Mouse (Mus musculus) intestine, embryonic 15.5 days (tissue): Measurements from ENCODE around the gene Ntf3. TPM values are rescaled to one million over a fixed set of nuclear protein-coding genes. Genes with fewer than 3 reads are reported as not detected.

Source experiments
- ATAC-seq: fragments of 200-750 bp; cut with Nextera tagmentation; 2 replicates; pipeline ENCODE4 v1.8.0; 2017; ENCODE audit warnings: moderate TSS enrichment, moderate library complexity
- H3K27ac ChIP-seq: fragments of 300-500 bp; sonication (generic); 2 replicates; pipeline ENCODE4 v1.5.1; 2015; ENCODE audit warnings: mild to moderate bottlenecking, inconsistent platforms
- H3K27me3 ChIP-seq: fragments of 300-500 bp; sonication (generic); replicated peaks from 2 replicates; pipeline ENCODE4 v1.6.1; 2015; ENCODE audit warnings: inconsistent platforms
- H3K36me3 ChIP-seq: fragments of 300-500 bp; sonication (generic); 2 replicates; pipeline ENCODE4 v1.6.1; 2015; ENCODE audit warnings: inconsistent platforms
- H3K4me1 ChIP-seq: fragments of 300-500 bp; sonication (generic); replicated peaks from 2 replicates; pipeline ENCODE4 v1.6.1; 2015; ENCODE audit warnings: inconsistent platforms
- H3K4me2 ChIP-seq: fragments of 300-500 bp; sonication (generic); replicated peaks from 2 replicates; pipeline ENCODE4 v1.6.1; 2015; ENCODE audit warnings: mild to moderate bottlenecking, inconsistent platforms
- H3K4me3 ChIP-seq: fragments of 300-500 bp; sonication (generic); replicated peaks from 2 replicates; pipeline ENCODE4 v1.5.1; 2015; ENCODE audit warnings: inconsistent platforms
- H3K9ac ChIP-seq: fragments of 300-500 bp; sonication (generic); 2 replicates; pipeline ENCODE4 v1.6.1; 2015; ENCODE audit warnings: inconsistent platforms
- H3K9me3 ChIP-seq: fragments of 300-500 bp; sonication (generic); 2 replicates; pipeline ENCODE4 v1.6.1; 2016; ENCODE audit warnings: inconsistent platforms
- WGBS: fragments of 180-500 bp; shearing (Covaris S2); methylation state at CpG from one replicate; pipeline ENCODE4 v1.1.7; 2015; 5-methylcytosine and 5-hydroxymethylcytosine counted together
- polyA plus RNA-seq: library from polyadenylated mRNA; unstranded; fragments of >200 nt; fragmentation: Nextera tagmentation; extraction: Ambion mirVana; gene quantifications from 2 replicates; pipeline ENCODE4 v1.2.1, GENCODE M21; 2015

Ntf3 gene
- polyA plus RNA-seq, 1 experiment from 2014 or later, result 7.8 TPM

- 6% methylated on average over 6 of the region's 6 CpGs for WGBS
- peak overlapping the region; percentile 34; the same call in 1 of the 2 replicates for H3K4me3 ChIP-seq
- ATAC-seq, result no peak; the same call in 1 of the 2 replicates
- H3K36me3 ChIP-seq, result no peaks in the 10 kb centered on the region
- H3K27me3 ChIP-seq, result peaks cover 29% of the 10 kb centered on the region
- H3K4me2 ChIP-seq, result peak overlapping the region; percentile 85
- no peak overlapping the region; the same call in 1 of the 2 replicates for H3K9ac ChIP-seq
- H3K4me1 ChIP-seq, result peaks cover 30% of the 10 kb centered on the region
- no peak overlapping the region for H3K27ac ChIP-seq
- H3K9me3 ChIP-seq, result no peaks in the 10 kb centered on the region
Measured at GRCm38 (mm10) chr6:126167208-126167590, 489 bp upstream of the Ntf3 start.

GRCm38 (mm10) chr6:126165591-126166155, 1.0 kb downstream of the Ntf3 start:
- ATAC-seq, result no peak
- H3K4me1 ChIP-seq, result peaks cover 38% of the 10 kb centered on the region
- 18% methylated on average over 17 of the region's 17 CpGs for WGBS
- peak overlapping the region; percentile 85 for H3K4me2 ChIP-seq
- H3K27ac ChIP-seq, result no peak overlapping the region
- no peak overlapping the region for H3K9ac ChIP-seq
- H3K36me3 ChIP-seq, result no peaks in the 10 kb centered on the region
- H3K9me3 ChIP-seq, result no peaks in the 10 kb centered on the region
- H3K4me3 ChIP-seq, result peak overlapping the region; percentile 34
- peaks cover 29% of the 10 kb centered on the region for H3K27me3 ChIP-seq

- H3K27ac ChIP-seq, result 0 out of 2 replicates have a peak overlapping the region, but pooled peaks have one; percentile 17
- H3K4me2 ChIP-seq, result peak overlapping the region; percentile 85
- peaks cover 29% of the 10 kb centered on the region for H3K27me3 ChIP-seq
- H3K9me3 ChIP-seq, result no peaks in the 10 kb centered on the region
- peaks cover 38% of the 10 kb centered on the region for H3K4me1 ChIP-seq
- under 1% methylated on average over 27 of the region's 27 CpGs for WGBS
- peak overlapping the region; percentile 45 for H3K4me3 ChIP-seq
- H3K36me3 ChIP-seq, result no peaks in the 10 kb centered on the region
- peak overlapping the region; percentile 48 for H3K9ac ChIP-seq
- 0 out of 2 replicates have a peak, but pooled peaks have one; percentile 24 for ATAC-seq
Measured at GRCm38 (mm10) chr6:126164781-126165180, 1.9 kb downstream of the Ntf3 start.

GRCm38 (mm10) chr6:126163861-126164755, 2.6 kb downstream of the Ntf3 start:
- Histone ChIP-seq H3K4me3 (peak overlapping the region; percentile 45), H3K4me2 (peak overlapping the region; percentile 85), H3K36me3 (no peaks in the 10 kb centered on the region), H3K27ac (0 out of 2 replicates have a peak overlapping the region, but pooled peaks have one; percentile 17), H3K4me1 (peaks cover 38% of the 10 kb centered on the region), H3K9me3 (no peaks in the 10 kb centered on the region), H3K9ac (peak overlapping the region; percentile 48), H3K27me3 (peaks cover 29% of the 10 kb centered on the region)
- under 1% methylated on average over 41 of the region's 41 CpGs for WGBS
- no peak for ATAC-seq

GRCm38 (mm10) chr6:126163181-126163621, 3.5 kb downstream of the Ntf3 start:
- Histone ChIP-seq H3K9ac (peak overlapping the region; percentile 48), H3K27me3 (peaks cover 29% of the 10 kb centered on the region), H3K4me3 (peak overlapping the region; percentile 45), H3K27ac (0 out of 2 replicates have a peak overlapping the region, but pooled peaks have one; percentile 36), H3K4me1 (peaks cover 38% of the 10 kb centered on the region), H3K4me2 (peak overlapping the region; percentile 85), H3K9me3 (no peaks in the 10 kb centered on the region), H3K36me3 (no peaks in the 10 kb centered on the region)
- under 1% methylated on average over 25 of the region's 25 CpGs for WGBS
- ATAC-seq, result peak; percentile 58

GRCm38 (mm10) chr6:126162351-126162758, 4.4 kb downstream of the Ntf3 start:
- no peaks in the 10 kb centered on the region for H3K9me3 ChIP-seq
- peak overlapping the region; percentile 36; the same call in 1 of the 2 replicates for H3K27ac ChIP-seq
- peak overlapping the region; percentile 85 for H3K4me2 ChIP-seq
- peak overlapping the region; percentile 45 for H3K4me3 ChIP-seq
- H3K27me3 ChIP-seq, result peaks cover 29% of the 10 kb centered on the region
- peak overlapping the region; percentile 34 for H3K9ac ChIP-seq
- WGBS, result 5% methylated on average over 10 of the region's 10 CpGs
- H3K36me3 ChIP-seq, result no peaks in the 10 kb centered on the region
- H3K4me1 ChIP-seq, result peaks cover 38% of the 10 kb centered on the region
- ATAC-seq, result peak; percentile 16; the same call in 1 of the 2 replicates

DNA sequence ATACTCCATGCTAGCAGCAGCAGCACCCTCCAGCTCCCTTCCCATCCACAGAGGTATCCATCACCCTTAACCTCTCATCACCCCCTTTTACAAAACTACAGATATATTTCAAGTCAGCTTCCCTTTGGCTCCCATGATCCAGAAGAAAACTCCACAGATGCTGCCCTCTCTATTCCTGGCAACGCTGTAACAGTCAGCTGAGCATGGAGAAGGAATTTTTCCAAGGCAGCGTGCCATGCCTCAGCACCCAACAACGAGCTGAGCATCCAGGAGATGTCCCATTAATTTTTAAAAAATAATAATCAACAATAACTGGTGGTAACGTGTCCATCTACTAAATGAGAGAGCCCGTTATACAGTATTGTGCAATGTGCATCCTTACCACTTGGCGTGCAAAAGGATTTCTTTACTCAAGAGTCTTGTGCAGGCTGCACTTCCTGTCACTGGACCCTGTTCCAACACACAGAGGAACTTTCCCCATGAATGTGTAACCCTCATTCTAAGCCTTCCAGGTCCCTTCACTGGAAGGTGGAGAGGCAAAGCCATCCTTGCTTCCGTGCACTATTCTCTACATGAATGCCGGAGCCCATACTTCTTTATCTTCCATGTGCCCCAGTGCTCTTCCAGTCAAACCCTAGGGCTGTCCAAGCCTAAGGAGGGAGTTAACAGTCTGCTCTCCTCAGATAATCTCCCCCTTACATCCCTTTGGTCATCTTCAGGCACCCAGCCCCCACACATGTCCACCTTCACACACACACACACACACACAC, 5.0 kb downstream of the Ntf3 start:
- ATAC-seq, result no peak
- no peaks in the 10 kb centered on the region for H3K36me3 ChIP-seq
- peak overlapping the region; percentile 85 for H3K4me2 ChIP-seq
- no peak overlapping the region for H3K27ac ChIP-seq
- WGBS, result 55% methylated on average over 8 of the region's 8 CpGs
- H3K27me3 ChIP-seq, result peaks cover 29% of the 10 kb centered on the region
- peak overlapping the region; percentile 45; the same call in 1 of the 2 replicates for H3K4me3 ChIP-seq
- peaks cover 38% of the 10 kb centered on the region for H3K4me1 ChIP-seq
- H3K9me3 ChIP-seq, result no peaks in the 10 kb centered on the region
- no peak overlapping the region for H3K9ac ChIP-seq

GRCm38 (mm10) chr6:126160067-126160411, 6.7 kb downstream of the Ntf3 start:
- 59% methylated on average over 5 of the region's 5 CpGs for WGBS
- H3K4me1 ChIP-seq, result peaks cover 31% of the 10 kb centered on the region
- H3K4me3 ChIP-seq, result no peak overlapping the region

GRCm38 (mm10) chr6:126159279-126160066, 7.2 kb downstream of the Ntf3 start:
- Histone ChIP-seq H3K27me3 (peaks cover 17% of the 10 kb centered on the region), H3K27ac (no peak overlapping the region), H3K4me2 (no peak overlapping the region), H3K4me3 (no peak overlapping the region), H3K4me1 (peaks cover 31% of the 10 kb centered on the region), H3K9me3 (no peaks in the 10 kb centered on the region), H3K9ac (no peak overlapping the region), H3K36me3 (no peaks in the 10 kb centered on the region)
- WGBS, result 85% methylated on average over 13 of the region's 13 CpGs
- no peak for ATAC-seq

More at GRCm38 (mm10) chr6:126160067-126160411, 6.7 kb downstream of the Ntf3 start:
- H3K4me2 ChIP-seq, result no peak overlapping the region
- no peak overlapping the region for H3K9ac ChIP-seq
- no peak for ATAC-seq
- no peaks in the 10 kb centered on the region for H3K9me3 ChIP-seq
- H3K27ac ChIP-seq, result no peak overlapping the region
- H3K36me3 ChIP-seq, result no peaks in the 10 kb centered on the region
- H3K27me3 ChIP-seq, result peaks cover 21% of the 10 kb centered on the region

DNA sequence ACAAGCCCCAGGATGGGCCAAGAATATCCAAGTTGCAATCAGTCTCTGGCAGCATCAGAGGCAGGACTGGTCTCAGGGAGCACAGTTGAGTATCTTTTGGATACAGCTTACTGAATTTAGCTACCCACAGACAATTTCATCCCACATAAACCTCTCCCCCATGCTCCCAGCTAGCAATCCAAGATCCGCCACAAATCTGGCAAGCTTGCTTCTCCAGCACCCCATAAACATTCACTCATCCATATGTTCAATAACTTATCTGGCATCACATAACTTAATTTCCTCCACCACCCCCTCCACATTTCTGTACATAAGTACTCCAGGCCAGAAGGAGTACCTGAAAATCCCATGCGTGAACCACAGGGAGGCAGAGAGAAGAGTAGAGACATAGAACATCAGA, 10.8 kb downstream of the Ntf3 start:
- ATAC-seq, result no peak
- Histone ChIP-seq H3K9ac (no peak overlapping the region), H3K9me3 (no peaks in the 10 kb centered on the region), H3K4me1 (0 out of 2 replicates have a peak, but pooled peaks cover 5% of the 10 kb centered on the region), H3K4me2 (no peak overlapping the region), H3K36me3 (no peaks in the 10 kb centered on the region), H3K4me3 (no peak overlapping the region), H3K27ac (no peak overlapping the region), H3K27me3 (no peaks in the 10 kb centered on the region)
- 82% methylated on average over 2 of the region's 2 CpGs for WGBS

DNA sequence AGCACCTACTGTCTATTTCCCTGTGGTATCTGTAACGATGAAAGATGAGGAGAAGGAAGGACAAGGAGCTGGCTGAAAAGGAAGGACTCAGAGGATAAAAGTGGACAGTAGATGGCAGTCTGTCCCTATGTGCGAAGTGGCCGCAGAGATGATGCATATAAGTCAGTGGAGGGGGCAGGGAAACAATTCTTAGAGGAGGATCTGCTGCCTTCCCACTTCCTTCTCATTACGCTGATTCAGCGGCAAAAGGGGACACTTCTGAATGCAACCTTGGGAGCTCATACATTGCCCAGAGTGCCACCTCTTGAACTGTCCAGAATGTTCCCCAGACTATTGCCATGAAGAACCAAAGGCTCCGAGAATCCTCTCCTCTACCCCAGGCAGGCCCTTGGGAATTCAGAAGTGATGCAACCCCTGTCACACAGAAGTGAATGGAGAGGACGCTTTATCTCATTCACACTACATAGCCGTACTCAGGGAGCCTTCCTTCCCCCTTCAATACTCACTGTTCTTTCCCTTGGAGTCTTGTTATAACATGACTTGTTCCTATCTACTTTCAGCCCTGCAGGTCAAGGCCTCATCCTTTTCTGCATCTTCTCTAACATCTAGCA, 12.2 kb downstream of the Ntf3 start:
- 34% methylated on average over 8 of the region's 8 CpGs for WGBS
- H3K4me2 ChIP-seq, result no peak overlapping the region
- 0 out of 2 replicates have a peak, but pooled peaks have one; percentile 39 for ATAC-seq

More for the DNA sequence above, 12.2 kb downstream of the Ntf3 start:
- no peak overlapping the region for H3K27ac ChIP-seq
- H3K9ac ChIP-seq, result no peak overlapping the region
- no peak overlapping the region for H3K4me3 ChIP-seq
- H3K9me3 ChIP-seq, result no peaks in the 10 kb centered on the region
- H3K27me3 ChIP-seq, result no peaks in the 10 kb centered on the region
- no peaks in the 10 kb centered on the region for H3K36me3 ChIP-seq
- H3K4me1 ChIP-seq, result 0 out of 2 replicates have a peak, but pooled peaks cover 5% of the 10 kb centered on the region
